Mouse (Mus musculus): ENCODE measurements around the gene 4930564D02Rik.

GRCm38 (mm10) chr3:105049848-105050247 lies 16.8 kb upstream of the 4930564D02Rik start:
- no peak for TF ChIP-seq TAL1 (conservative IDR thresholded peaks at IDR 0.05; ENCODE audit: low read depth, low read length)
- TF ChIP-seq GATA1 (IDR thresholded peaks at IDR 0.05; ENCODE audit: borderline replicate concordance, low read length) = no peak
- TF ChIP-seq CTCF (IDR thresholded peaks at IDR 0.05; ENCODE audit: low read depth, low read length) = no peak

Measured in G1E (cell line).